Comparison of ENCODE assay signal across 8 mouse cellular contexts in the genomic region with DNA sequence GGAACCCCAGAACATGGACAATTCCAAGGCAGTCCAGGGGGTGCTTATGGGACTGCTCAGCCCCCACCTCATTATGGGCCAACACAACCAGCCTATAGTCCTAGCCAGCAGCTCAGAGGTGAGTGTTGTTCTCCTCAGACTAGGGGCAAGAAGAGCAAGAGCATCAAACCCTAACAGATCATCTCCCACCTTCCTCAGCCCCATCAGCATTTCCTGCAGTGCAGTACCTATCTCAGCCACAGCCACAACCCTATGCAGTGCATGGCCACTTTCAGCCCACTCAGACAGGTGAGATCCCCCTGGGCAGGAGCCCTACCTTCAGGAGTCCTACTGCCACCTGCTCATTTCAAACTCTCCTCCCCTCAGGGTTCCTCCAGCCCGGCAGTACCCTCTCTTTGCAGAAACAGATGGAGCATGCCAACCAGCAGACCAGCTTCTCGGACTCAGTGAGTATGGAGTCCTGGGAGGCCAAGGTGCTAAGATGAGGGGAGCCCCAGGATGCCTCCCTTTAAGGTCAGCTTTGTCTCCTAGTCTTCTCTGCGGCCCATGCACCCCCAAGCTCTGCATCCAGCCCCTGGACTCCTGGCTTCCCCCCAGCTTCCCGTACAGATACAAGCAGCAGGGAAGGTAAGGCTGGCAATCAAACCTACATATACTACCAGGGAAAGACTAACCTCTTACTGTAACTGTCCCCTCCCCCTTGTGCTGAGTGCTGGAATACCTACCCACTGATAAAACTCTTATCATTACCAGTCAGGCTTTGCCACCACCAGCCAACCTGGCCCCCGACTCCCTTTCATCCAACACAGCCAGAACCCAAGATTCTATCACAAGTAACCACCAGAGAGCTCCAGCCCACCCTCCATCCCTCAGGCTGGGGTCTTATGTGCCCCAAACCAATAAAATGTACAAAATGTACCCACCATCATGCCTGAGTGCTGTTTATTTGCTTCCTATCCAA. TPM values are rescaled to one million over a fixed set of nuclear protein-coding genes. Genes with fewer than 3 reads are reported as not detected.
DNase-seq lines count a peak whose midpoint lies in the region; ATAC-seq and TF ChIP-seq lines count a peak whose summit lies in the region.

No protein-coding gene starts in this region.

- ATAC-seq in forebrain, postnatal 0 days = no peak
- peak; percentile 14 for ATAC-seq in liver, postnatal 0 days

- no peaks in the 10 kb centered on the region for H3K27me3 ChIP-seq in forebrain, postnatal 0 days (ENCODE audit: insufficient read depth, low read length)
- H3K27me3 ChIP-seq in liver, postnatal 0 days (ENCODE audit: insufficient read depth, low read length) = no peaks in the 10 kb centered on the region
- H3K27me3 ChIP-seq in cerebellum, adult 2 months (ENCODE audit: control insufficient read depth, insufficient read depth, low read length) = no peaks in the 10 kb centered on the region

- no peak overlapping the region; the same call in 1 of the 2 replicates for H3K4me3 ChIP-seq in layer of hippocampus, adult 2 months
- H3K4me3 ChIP-seq in forebrain, postnatal 0 days (ENCODE audit: low read depth, low read length) = no peak overlapping the region
- H3K4me3 ChIP-seq in liver, postnatal 0 days (ENCODE audit: low read depth, low read length) = peak overlapping the region; percentile 97
- H3K4me3 ChIP-seq in cerebellum, adult 2 months (replicated peaks; ENCODE audit: insufficient read depth, low read depth, low read length) = no peak overlapping the region

- no peak for TF ChIP-seq POLR2A in cerebellum, adult 2 months (IDR thresholded peaks at IDR 0.05; ENCODE audit: borderline replicate concordance, insufficient read depth, low read length)

- WGBS in forebrain, postnatal 0 days = 72% methylated on average over 5 of the region's 5 CpGs
- WGBS in liver, postnatal 0 days (ENCODE audit: insufficient replicate concordance) = 49% methylated on average over 5 of the region's 5 CpGs
- 39% methylated on average over 5 of the region's 5 CpGs for WGBS in cerebellum, adult 2 months

- H3K27ac ChIP-seq in layer of hippocampus, adult 2 months = no peak overlapping the region
- no peak overlapping the region for H3K27ac ChIP-seq in forebrain, postnatal 0 days (ENCODE audit: low read depth, low read length)
- peak overlapping the region; percentile 90 for H3K27ac ChIP-seq in liver, postnatal 0 days (ENCODE audit: low read depth)
- no peak overlapping the region for H3K27ac ChIP-seq in cerebellum, adult 2 months (ENCODE audit: insufficient read depth, low read length)

- H3K9me3 ChIP-seq in forebrain, postnatal 0 days (ENCODE audit: low read length) = no peaks in the 10 kb centered on the region
- no peaks in the 10 kb centered on the region for H3K9me3 ChIP-seq in liver, postnatal 0 days (ENCODE audit: low read length)

- H3K36me3 ChIP-seq in forebrain, postnatal 0 days (ENCODE audit: insufficient read depth) = peaks cover 71% of the 10 kb centered on the region
- H3K36me3 ChIP-seq in liver, postnatal 0 days (replicated peaks; ENCODE audit: insufficient read depth, low read length) = peaks cover 56% of the 10 kb centered on the region

- no peak for DNase-seq in layer of hippocampus, adult 2 months (ENCODE audit: low spot score in 2 of 2)
- DNase-seq in layer of hippocampus, adult 9-10 months (ENCODE audit: low spot score) = no peak
- DNase-seq in T-cell, adult 2 months (ENCODE audit: low spot score) = peak; percentile 18
- DNase-seq in forebrain, postnatal 0 days = no peak
- peak; percentile 54 for DNase-seq in liver, postnatal 0 days
- DNase-seq in left cerebral cortex, adult 8-10 months (ENCODE audit: low spot score in 2 of 2) = no peak
- no peak for DNase-seq in B cell, adult 2 months
- no peak for DNase-seq in cerebellum, adult 2 months

- no peak overlapping the region for H3K9ac ChIP-seq in forebrain, postnatal 0 days
- peak overlapping the region; percentile 93 for H3K9ac ChIP-seq in liver, postnatal 0 days (replicated peaks)

- no peak overlapping the region for H3K4me2 ChIP-seq in forebrain, postnatal 0 days (ENCODE audit: low read depth)
- peak overlapping the region; percentile 99 for H3K4me2 ChIP-seq in liver, postnatal 0 days (ENCODE audit: low read depth, low read length)

- peak; percentile 40; the same call in 1 of the 2 replicates for TF ChIP-seq CTCF in layer of hippocampus, adult 2 months (conservative IDR thresholded peaks at IDR 0.05)
- TF ChIP-seq CTCF in forebrain, postnatal 0 days (IDR thresholded peaks at IDR 0.05; ENCODE audit: low read depth) = peak; percentile 37
- TF ChIP-seq CTCF in liver, postnatal 0 days (IDR thresholded peaks at IDR 0.05; ENCODE audit: low read depth) = no peak
- TF ChIP-seq CTCF in cerebellum, adult 2 months (IDR thresholded peaks at IDR 0.05; ENCODE audit: borderline replicate concordance, insufficient read depth, low read depth, low read length) = no peak

- peaks cover 12% of the 10 kb centered on the region for H3K4me1 ChIP-seq in forebrain, postnatal 0 days (ENCODE audit: insufficient read depth)
- peaks cover 53% of the 10 kb centered on the region for H3K4me1 ChIP-seq in liver, postnatal 0 days (ENCODE audit: insufficient read depth)
- H3K4me1 ChIP-seq in cerebellum, adult 2 months (ENCODE audit: control insufficient read depth, insufficient read depth, low read length) = peaks cover 5% of the 10 kb centered on the region; the same call in 1 of the 2 replicates

- peak; percentile 94 for TF ChIP-seq EP300 in liver, postnatal 0 days (IDR thresholded peaks at IDR 0.05; ENCODE audit: low read depth)

RNA-seq across cellular contexts. Expression of a gene that starts 2.3 kb away (rescaled TPM):
- 10 to 100 TPM; 35.6 to 41.5 TPM for total RNA-seq in layer of hippocampus, adult 2 months (2021)
- 44.4 and 48.0 TPM in 2 replicates for total RNA-seq in forebrain, postnatal 0 days (2014; rRNA removed)
- 64.9 and 67.1 TPM in 2 replicates for polyA plus RNA-seq in forebrain, postnatal 0 days (2015; fragmentation: Nextera tagmentation; extraction: Ambion mirVana)
- 46.1 and 48.9 TPM in 2 replicates for polyA plus RNA-seq in liver, postnatal 0 days (2015; fragmentation: Nextera tagmentation; extraction: Ambion mirVana)
- 10 to 100 TPM; 27.1 to 37.6 (median 32.4) TPM for total RNA-seq in left cerebral cortex, adult 8-10 months (2022)
- polyA plus RNA-seq in cerebellum, adult 2 months (2012; rRNA removed) = 78.9 and 87.5 TPM in 2 replicates

RNA-seq across cellular contexts. Expression of a gene that starts 5.8 kb away (rescaled TPM):
- total RNA-seq in layer of hippocampus, adult 2 months (2021) = 100 to 1,000 TPM; 413 to 441 TPM
- 489 and 520 TPM in 2 replicates for total RNA-seq in forebrain, postnatal 0 days (2014; rRNA removed)
- 1,306 and 1,372 TPM in 2 replicates for polyA plus RNA-seq in forebrain, postnatal 0 days (2015; fragmentation: Nextera tagmentation; extraction: Ambion mirVana)
- 872 and 914 TPM in 2 replicates for polyA plus RNA-seq in liver, postnatal 0 days (2015; fragmentation: Nextera tagmentation; extraction: Ambion mirVana)
- total RNA-seq in left cerebral cortex, adult 8-10 months (2022) = 100 to 1,000 TPM; 413 to 430 (median 416) TPM
- 514 and 533 TPM in 2 replicates for polyA plus RNA-seq in cerebellum, adult 2 months (2012; rRNA removed)

RNA-seq across cellular contexts. Expression of a gene that starts 15.1 kb away (rescaled TPM):
- total RNA-seq in layer of hippocampus, adult 2 months (2021) = 100 to 1,000 TPM; 122 to 125 TPM
- 97.4 and 155 TPM in 2 replicates for total RNA-seq in forebrain, postnatal 0 days (2014; rRNA removed)
- polyA plus RNA-seq in forebrain, postnatal 0 days (2015; fragmentation: Nextera tagmentation; extraction: Ambion mirVana) = 15.6 and 18.2 TPM in 2 replicates
- polyA plus RNA-seq in liver, postnatal 0 days (2015; fragmentation: Nextera tagmentation; extraction: Ambion mirVana) = 1.0 and 1.4 TPM in 2 replicates
- total RNA-seq in left cerebral cortex, adult 8-10 months (2022) = 100 to 1,000 TPM in 3 of 4 experiments, 10 to 100 TPM in 1; 97.6 to 122 (median 112) TPM
- 119 and 128 TPM in 2 replicates for polyA plus RNA-seq in cerebellum, adult 2 months (2012; rRNA removed)

RNA-seq across cellular contexts. Expression of a gene that starts 15.2 kb away (rescaled TPM):
- total RNA-seq in layer of hippocampus, adult 2 months (2021) = 1 to 10 TPM in 1 of 2 experiments, under 1 TPM in 1; 0.64 to 1.0 TPM
- 9.2 and 10.5 TPM in 2 replicates for total RNA-seq in forebrain, postnatal 0 days (2014; rRNA removed)
- 10.6 and 11.4 TPM in 2 replicates for polyA plus RNA-seq in forebrain, postnatal 0 days (2015; fragmentation: Nextera tagmentation; extraction: Ambion mirVana)
- polyA plus RNA-seq in liver, postnatal 0 days (2015; fragmentation: Nextera tagmentation; extraction: Ambion mirVana) = 0.90 and 1.2 TPM in 2 replicates
- 1 to 10 TPM in 1 of 4 experiments, under 1 TPM in 3; 0.39 to 1.1 (median 0.56) TPM for total RNA-seq in left cerebral cortex, adult 8-10 months (2022)
- 0.36 and 0.43 TPM in 2 replicates for polyA plus RNA-seq in cerebellum, adult 2 months (2012; rRNA removed)

RNA-seq across cellular contexts. Expression of a gene that starts 19.6 kb away (rescaled TPM):
- total RNA-seq in layer of hippocampus, adult 2 months (2021) = 10 to 100 TPM; 12.4 to 14.5 TPM
- total RNA-seq in forebrain, postnatal 0 days (2014; rRNA removed) = 7.8 and 22.8 TPM in 2 replicates
- 1.5 and 2.5 TPM in 2 replicates for polyA plus RNA-seq in forebrain, postnatal 0 days (2015; fragmentation: Nextera tagmentation; extraction: Ambion mirVana)
- polyA plus RNA-seq in liver, postnatal 0 days (2015; fragmentation: Nextera tagmentation; extraction: Ambion mirVana) = not detected in 2 replicates
- 1 to 10 TPM; 5.1 to 9.6 (median 6.1) TPM for total RNA-seq in left cerebral cortex, adult 8-10 months (2022)
- polyA plus RNA-seq in cerebellum, adult 2 months (2012; rRNA removed) = 16.5 and 16.8 TPM in 2 replicates

Comparison
In these comparisons a context has a peak if more than half of its experiments do, and no peak if none do; other contexts are left out.
1. DNase-seq: peak in T-cell, adult 2 months (single experiment) and liver, postnatal 0 days (single experiment); none in layer of hippocampus, adult 2 months (0 of 2), layer of hippocampus, adult 9-10 months (single experiment), forebrain, postnatal 0 days (single experiment), left cerebral cortex, adult 8-10 months (0 of 2), B cell, adult 2 months (0 of 2) and cerebellum, adult 2 months (0 of 2).
2. CTCF ChIP-seq: peak in layer of hippocampus, adult 2 months (single experiment) and forebrain, postnatal 0 days (single experiment); none in liver, postnatal 0 days (single experiment) and cerebellum, adult 2 months (single experiment).